Mouse (Mus musculus) brain, embryonic 14.5 days (tissue): Measurements from ENCODE around the gene Hectd4.

Experiments
- CTCF ChIP-seq: fragments of 200-500 bp; IDR thresholded peaks from 2 replicates; pipeline ENCODE4 v1.5.1; 2012; ENCODE audit warnings: inconsistent platforms, mild to moderate bottlenecking, moderate library complexity, borderline replicate concordance; ENCODE audit not compliant: insufficient read depth, insufficient read length; ENCODE audit errors: extremely low read depth
- POLR2A ChIP-seq: fragments of 200-500 bp; IDR thresholded peaks from 2 replicates; pipeline ENCODE4 v1.6.1; 2012; ENCODE audit warnings: mild to moderate bottlenecking, inconsistent platforms, borderline replicate concordance; ENCODE audit not compliant: poor library complexity, insufficient read depth, insufficient read length, severe bottlenecking; ENCODE audit errors: extremely low read depth

- TF ChIP-seq CTCF (no peak), POLR2A (no peak)
These were observed 7.9 kb upstream of the Hectd4 start for GRCm38 (mm10) chr5:121212108-121212507.
